Mouse (Mus musculus): ENCODE measurements around the gene Ppp1r14a. TPM values are rescaled to one million over a fixed set of nuclear protein-coding genes. Genes with fewer than 3 reads are reported as not detected.

Ppp1r14a gene
- total RNA-seq, 2 experiments from 2014 or later, result 13.2 to 15.4 TPM

DNA sequence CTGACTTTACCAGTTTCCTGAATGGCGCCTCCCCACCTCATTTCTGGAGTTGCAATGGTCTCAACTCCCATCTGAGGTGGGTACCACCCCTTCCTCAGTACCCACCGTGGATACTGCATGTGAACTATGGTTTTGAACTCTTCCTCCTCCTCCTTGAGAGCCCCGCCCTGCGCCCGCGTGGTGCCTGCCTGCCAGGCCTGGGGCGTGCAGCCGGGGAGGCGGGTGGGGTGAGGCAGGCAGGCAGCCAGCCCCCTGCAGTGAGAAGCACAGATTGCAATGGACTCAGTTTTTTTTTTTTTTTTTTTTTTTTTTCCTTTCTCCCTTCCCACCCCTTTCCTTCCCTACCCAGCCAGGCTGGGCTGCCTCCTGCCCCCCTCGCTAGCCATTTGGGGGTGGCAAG is 27.9 kb downstream of the Ppp1r14a start:
- intact Hi-C loops (cut with DNase I), result no loop called here
- DNase-seq, result peak; percentile 53 to 56

- intact Hi-C loops (cut with DNase I), result no loop called here
- peak; percentile 46 to 54 for DNase-seq
Observed at GRCm38 (mm10) chr7:29317558-29317957, 28.4 kb downstream of the Ppp1r14a start.

DNA sequence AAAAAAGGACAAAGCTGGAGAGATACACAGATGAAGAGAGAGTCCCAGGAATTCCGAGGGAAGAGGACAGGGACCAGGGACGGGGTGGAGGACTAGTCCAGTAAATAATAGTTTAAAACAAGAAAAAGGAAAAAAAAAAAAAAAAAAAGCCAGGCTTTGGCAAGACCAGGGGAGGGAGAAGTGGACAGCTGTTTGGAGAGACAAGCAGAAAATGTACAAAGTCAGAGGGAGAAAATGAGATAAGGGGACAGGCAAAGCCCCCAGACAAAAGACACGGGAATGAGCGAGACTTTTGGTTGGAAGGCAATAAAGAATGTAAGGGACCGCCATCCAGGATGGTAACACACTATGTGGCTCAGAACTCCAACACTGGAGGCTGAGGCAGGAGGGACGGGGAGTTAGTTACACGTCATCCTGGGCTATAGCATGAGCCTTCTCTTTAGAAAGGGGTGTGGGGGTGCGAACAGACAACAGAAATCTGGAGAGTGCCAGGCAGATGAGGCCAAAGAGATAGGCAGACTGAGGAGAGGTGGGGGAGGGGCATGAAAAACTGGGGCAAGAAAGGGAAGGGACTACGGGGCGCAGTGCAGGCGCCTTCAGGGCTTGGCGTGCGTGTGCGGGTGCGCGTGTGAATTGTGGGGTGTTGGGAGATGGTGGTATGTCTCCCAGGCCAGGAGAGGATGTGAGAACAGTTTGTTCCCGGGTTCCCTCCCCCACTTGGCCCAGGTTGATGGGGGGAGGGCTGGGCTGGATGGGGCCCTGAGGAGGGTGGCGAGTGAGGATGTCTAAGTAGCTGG is 29.2 kb downstream of the Ppp1r14a start:
- DNase-seq, result peak; percentile 52 to 53
- intact Hi-C loops (cut with DNase I), result no loop called here

DNA sequence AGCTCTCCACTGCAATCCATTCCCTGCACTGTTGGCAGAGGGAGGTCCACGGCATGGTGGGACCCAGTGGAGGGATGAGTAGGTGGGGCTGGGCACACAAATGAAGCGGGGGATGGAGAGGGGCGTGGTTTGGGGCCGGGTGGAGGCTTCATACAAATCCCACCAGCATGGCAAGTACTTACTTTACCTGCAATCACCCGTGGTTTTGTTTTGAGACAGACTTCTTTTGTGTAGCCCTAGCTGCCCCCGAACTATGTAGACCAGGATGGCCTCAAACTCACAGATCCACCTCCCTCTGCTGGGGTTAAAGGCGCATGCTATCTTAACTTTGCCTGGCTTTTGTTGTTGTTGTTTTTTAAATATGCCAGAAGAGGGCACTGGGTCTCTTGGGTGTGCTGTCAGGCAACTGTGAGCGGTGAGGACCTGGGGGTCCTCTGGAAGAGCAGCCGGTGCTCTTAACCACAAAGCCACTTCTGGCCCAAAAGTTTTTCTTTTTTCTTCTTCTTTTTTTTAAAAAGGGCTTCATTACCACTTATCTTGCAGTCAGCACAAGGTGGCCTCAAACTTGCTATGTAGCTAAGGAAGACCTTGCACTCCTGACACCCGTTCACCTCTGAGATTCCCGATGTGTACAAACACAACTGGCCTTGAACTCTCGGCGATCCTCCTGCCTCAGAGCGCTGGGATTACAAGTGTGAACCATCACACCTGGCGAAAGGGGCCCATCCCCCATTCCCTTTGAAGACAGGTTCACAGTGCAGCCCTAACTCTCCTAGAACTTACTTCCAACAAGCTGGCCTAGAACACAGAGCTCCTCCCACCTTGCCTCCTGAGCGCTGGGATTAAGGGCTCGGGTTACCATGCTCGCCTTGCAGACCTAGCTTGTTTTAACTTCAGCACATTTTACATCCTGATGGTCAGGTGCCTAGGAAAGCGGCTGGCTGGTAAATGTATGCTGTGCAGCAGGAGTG is 30.5 kb downstream of the Ppp1r14a start:
- no peak for DNase-seq
- intact Hi-C loops (cut with DNase I), result no loop called here

DNA sequence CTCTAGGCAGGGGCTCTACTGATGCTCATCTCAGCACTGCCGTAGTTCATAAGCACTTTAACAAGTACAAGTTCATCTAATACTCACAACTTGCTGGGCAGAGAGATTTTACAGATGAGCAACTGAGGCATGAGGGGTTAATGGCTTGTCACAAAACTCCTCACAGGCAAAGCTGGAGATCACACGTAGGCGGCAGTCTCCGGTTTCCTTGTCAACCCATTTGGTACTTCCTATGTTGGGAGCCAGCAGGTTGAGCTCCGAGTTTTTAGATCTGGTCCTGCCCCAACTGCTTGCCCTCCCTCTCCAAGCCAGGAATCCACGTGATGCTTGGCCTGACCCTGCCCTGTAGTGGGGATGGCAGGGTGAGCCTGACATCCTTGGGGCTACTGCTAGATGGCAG is 38.0 kb downstream of the Ppp1r14a start:
- no peak for DNase-seq
- intact Hi-C loops (cut with DNase I), result no loop called here

- DNase-seq, result no peak
- intact Hi-C loops (cut with DNase I), result no loop called here
Observed at GRCm38 (mm10) chr7:29328984-29329383, 39.9 kb downstream of the Ppp1r14a start.

DNA sequence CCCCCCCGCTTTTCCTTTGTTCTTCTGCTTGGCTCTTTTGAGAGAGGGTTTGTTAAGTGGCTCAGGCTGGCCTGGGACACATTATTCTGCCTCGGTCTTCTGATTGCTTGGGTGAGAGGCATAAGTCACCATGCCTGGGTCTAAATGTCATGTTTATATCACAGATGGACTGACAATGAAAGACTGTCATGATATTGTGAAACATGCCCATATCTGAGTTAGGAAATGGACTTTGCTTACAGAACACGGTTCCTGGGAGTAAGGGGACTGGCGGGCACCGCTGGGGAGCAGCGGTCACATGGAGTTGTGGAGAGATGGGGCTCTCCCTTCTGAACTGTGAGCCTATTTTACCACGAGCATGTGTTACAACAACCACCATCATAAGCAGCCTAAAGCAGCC is 45.0 kb downstream of the Ppp1r14a start:
- intact Hi-C loops (cut with DNase I), result no loop called here
- no peak for DNase-seq

- DNase-seq, result no peak
- intact Hi-C loops (cut with DNase I), result no loop called here
Observed at GRCm38 (mm10) chr7:29335276-29335675, 46.2 kb downstream of the Ppp1r14a start.

DNA sequence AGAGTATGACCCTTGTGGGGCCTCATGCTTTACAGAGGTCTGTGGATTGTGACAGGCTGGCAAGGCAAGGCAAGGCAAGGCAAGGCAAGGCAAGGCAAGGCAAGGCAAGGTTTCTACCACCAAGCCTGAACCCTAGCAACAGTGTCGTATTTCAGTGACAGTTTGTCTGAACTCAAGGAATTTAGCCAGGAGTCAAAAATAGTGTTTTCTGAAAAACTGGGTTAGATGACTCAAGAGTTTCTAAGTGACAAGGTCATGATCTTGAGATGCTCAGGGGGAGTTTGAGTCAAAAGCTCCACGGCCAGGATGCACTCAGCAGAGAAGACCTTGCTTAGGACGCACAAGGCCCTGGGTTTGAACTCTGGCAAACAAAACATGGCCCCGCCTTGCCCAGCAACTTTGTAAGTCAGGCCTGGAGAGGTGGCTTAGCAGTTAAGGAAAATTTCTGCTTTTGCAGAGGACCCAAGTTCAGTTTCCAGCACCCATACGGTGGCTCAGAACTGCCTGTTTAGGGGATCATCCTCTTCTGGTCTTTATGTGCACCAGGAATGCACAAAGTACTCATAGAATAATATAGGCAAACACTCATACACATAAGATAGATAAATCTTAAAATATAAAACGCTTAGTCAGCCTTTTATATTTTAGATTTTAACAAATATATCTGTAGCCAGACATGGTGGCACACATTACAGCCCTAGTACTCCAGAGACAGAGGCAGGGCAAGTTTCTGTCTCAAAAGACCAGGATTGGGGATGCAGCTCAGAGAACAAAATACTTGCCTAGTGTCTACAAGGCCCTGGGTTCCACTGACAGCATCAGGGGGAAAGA is 46.9 kb downstream of the Ppp1r14a start:
- intact Hi-C loops (cut with DNase I), result no loop called here
- no peak for DNase-seq

GRCm38 (mm10) chr7:29336795-29337319 is 47.7 kb downstream of the Ppp1r14a start:
- intact Hi-C loops (cut with DNase I), result no loop called here
- no peak for DNase-seq

DNA sequence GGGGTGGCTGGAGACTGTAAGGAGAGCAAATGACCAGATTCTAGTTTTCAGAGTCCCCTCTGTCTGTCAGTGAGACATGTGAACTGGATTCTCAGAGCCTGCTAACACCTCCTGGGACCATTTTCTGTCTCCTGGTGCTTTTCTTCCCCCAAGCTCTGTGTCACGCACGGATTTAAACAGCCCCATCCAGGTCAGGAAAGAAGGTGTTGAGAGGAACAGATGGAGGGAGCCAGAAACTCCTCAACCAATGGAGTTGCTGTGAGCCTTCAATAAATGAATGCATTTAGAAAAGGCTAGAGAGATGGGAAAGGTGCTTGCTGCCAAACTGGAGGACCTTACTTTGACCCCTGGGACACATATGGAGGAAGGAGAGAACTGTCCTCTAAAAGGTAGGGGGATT is 48.7 kb downstream of the Ppp1r14a start:
- no peak for DNase-seq
- intact Hi-C loops (cut with DNase I), result no loop called here

DNA sequence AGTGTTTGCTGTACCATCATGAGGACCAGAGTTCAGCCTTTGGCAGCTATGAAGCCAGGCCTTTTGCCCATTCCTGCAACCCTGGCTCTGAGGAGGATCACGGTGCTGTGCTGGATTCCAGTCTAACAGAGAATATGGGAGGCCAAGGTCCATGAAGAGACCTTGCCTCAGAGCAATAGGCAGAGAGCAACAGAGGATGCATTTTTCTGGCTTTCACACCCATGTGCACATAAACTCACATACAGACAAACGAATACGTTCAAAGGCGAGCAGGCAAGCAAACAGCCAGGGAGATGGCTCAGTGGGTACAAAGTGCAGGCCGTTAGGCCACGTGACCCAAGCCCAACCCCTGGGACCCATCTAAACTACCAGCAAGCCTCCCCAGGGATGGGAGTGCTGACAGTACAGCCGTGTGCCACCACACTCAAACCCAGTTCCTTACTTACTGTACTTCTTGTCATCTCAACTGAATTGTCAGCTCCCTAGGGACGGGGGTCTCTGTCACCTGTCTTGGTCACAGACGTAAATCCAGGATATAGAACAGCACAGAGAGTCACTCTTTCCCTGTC is 49.3 kb downstream of the Ppp1r14a start:
- no peak for DNase-seq
- intact Hi-C loops (cut with DNase I), result no loop called here

DNA sequence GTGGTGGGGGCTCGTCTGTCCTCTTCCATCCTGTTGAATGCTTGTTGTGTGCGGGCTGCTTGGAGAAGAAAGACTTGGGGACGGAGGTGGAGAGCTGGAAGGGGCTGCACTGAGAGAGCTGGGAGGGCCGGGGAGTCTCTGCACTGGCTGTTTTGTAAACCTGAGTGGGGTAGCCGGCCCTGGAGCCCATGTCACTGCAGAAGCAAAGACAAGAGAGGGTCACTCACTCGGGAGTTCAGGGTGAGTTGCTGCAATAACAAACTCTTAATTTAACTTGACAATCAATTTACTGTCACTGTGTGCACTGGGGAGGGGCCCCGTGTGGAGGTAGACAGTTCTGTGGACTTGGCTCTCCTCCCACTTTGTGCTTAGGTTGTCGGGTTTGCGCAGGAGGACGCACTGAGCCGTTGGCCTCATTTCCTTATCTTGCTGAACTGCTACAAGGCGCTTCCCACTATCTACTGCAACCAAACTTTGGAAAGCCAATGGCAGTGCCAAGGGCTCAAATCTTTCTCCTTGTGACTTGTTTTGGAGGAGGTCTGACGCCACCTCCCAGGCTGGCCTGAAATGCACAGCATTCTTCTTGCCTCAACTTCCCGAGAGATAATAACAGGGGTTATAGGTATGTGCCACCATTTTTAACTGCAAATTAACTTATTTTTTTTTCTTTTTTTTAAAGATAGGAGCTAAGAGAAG is 50.0 kb downstream of the Ppp1r14a start:
- DNase-seq, result no peak
- intact Hi-C loops (cut with DNase I), result no loop called here

DNA sequence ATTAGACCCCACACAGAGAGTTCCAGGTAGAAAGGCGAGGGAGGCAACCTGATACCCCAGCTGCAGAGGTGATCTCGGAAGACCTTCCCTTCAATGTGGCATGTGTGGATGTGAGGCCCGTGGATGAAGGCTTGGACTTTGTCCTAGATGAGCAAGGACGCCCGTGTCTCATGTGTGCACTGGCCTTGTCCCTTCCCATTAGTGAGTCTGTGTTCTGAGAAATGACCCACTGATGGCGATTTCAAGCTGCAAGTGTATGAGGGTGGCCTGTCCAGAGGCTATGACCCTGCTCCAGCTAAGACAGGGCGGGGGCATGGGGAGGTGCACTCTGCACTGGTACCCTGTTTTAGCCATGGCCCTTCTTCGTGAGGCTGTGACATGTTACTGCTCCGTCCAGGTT is 51.1 kb downstream of the Ppp1r14a start:
- intact Hi-C loops (cut with DNase I), result no loop called here
- no peak for DNase-seq

GRCm38 (mm10) chr7:29340838-29341237 is 51.7 kb downstream of the Ppp1r14a start:
- DNase-seq, result no peak
- intact Hi-C loops (cut with DNase I), result no loop called here

- no peak for DNase-seq
- intact Hi-C loops (cut with DNase I), result no loop called here
Observed at GRCm38 (mm10) chr7:29341722-29342121, 52.6 kb downstream of the Ppp1r14a start.

DNA sequence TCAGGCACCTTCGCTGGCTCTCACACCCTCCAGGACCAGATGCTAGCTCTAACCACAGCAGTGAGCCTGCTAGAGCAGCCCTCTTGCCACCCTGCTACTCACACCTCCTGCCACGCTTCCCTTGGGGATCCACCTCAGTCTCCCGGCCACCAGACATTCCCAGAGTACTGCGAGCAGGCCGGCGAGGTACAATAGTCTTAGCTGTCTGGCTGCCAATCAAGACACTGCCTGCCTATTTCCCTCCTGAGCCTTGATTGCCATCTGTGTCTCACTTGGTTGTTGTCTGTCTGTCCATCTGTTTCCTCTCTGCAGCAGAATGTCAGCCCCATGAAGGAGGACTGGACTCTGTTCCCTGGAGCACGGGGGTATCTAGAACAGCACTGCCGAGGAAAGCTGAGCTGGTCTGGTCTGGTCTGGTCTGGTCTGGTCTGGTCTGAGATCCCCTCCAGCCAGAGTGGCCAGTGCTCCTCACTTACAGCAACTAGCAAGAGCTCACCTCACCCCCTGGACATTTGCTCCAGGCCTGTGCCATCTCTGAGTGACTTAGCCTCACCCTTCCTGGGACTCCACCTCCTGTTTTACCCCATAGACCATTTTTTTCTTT is 53.5 kb downstream of the Ppp1r14a start:
- intact Hi-C loops (cut with DNase I), result no loop called here
- no peak for DNase-seq
